Mouse (Mus musculus): ENCODE measurements around the gene Ifit3b.
"Not testable (repeated sequence)": the region's sequence is repeated elsewhere in the genome, so short reads cannot be mapped to it uniquely, and the experiment has no call there.

The Ifit3b gene

DNA sequence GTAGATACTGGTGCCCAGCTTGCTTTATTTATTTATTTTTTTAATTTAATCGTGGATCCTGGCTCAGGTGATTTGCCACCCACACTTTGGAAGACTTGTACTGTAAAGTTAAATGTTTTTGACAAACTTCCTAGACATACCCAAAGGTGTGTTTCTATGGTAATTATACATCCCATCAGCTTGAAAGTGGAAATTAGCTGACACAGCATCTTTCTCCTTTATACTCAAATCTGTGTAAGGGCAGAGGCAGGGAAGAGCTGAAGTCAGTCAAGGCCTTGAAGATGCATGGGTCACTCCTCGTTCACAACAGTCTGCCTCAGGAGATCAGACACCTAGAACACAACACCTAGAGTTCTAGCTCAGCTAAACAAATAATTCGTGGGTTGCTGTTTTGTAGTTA, 2.3 kb downstream of the Ifit3b start:
- not testable (repeated sequence) for DNase-seq (ENCODE audit: low read depth, low spot score)

DNA sequence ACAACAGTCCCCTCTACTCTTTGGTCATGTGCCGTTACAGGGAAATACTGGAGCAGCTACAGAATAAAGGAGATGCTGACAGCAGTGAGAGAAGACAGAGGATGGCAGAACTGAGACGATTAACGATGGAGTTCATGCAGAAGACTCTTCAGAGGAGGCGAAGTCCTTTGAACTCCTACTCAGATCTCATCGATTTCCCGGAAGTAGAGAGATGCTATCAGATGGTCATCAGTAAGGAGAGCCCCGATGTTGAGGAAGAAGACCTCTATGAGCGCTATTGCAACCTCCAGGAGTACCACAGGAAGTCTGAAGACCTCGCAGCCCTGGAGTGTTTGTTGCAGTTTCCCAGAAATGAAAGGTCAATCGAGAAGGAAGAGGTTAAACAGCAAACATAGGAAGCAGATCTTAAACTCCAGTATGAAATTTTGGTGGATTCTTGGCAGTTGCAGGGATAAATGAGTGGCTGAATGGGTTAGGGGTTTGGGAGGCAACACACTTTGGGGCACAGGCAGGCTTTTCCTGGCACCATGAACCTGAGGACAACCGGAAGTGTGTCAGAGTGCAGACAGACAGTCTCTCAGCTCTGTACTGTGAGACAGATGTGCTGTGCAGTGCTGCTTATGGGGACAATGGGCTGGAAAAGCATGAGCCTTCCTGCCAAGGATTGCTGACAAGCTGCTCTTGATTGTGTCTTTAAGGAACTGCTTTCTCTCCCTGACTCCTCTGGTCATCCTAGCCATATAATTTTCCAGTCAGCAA, 4.7 kb downstream of the Ifit3b start:
- DNase-seq (ENCODE audit: low read depth, low spot score) = not testable (repeated sequence)

DNA sequence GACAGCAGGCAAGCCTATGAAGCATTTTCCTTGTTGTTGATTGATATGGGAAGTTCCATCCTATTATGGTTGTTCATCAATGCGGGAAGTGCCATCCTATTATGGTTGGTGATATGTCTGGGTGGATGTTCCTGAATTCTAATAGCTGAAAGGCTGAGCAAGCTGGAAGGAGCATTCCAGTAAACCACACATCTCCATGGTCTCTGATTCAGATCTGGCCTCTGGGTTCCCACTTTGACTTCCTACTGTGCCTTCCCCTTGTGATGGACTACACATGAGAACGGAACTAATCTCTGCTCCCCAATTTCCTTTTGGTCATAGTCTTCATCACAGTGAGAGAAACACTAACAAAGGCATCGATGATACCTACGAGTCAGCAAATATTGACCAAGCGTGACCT, 13.1 kb downstream of the Ifit3b start:
- no peak for DNase-seq (ENCODE audit: low read depth, low spot score)

DNA sequence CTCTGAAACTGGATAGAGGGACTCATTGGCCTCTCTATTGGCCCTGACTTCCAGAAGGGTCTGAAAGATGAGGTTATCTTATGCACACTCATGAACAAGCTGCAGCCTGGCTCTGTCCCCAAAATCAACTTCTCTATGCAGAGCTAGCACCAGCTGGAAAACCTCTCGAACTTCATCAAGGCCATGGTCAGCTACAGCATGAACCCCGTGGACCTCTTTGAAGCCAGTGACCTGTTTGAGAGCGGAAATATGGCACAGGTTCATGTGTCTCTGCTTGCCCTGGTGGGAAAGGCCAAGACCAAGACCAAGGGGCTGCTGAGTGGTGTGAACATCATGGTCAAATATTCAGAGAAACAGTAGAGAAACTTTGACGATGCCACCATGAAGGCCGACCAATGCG, 16.0 kb downstream of the Ifit3b start:
- DNase-seq (ENCODE audit: low read depth, low spot score) = no peak

DNA sequence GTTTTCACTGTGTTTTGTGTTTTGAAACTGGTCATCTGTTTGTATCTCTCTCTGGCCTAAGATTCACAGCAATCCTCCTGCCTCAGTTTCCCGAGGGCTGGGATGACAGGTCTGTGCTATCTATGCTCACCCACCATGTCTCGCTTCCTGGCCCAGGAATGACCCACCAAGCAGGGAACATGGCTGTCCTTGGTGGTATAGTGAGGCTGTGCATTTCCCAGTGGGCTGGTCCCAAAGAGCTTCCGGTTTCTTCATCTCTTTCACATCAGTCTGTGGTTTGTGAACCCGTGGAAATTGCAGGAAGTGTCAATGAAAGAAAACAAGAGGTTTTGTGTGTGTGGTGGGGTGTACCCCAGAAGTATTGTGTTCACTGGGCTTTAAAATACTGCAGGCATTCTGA, 16.9 kb downstream of the Ifit3b start:
- no peak for DNase-seq (ENCODE audit: low read depth, low spot score)

DNA sequence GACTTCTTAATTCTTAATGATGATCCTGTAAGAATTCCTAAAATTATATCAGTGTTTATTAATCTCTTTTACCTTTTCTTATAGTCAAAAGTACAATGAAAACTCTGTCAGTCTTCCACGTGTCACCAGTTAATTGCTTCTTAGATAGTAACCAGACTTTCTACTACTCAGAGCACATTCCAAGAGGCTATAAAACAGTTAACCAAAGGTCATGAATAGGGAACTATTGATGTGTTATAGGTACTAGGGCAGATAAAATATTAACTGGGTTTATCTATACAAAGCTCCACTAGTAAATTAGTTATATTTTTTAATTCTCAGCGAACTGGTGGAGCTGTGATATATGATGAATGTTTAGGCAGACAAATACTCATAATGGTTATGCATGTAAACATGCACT, 19.7 kb downstream of the Ifit3b start:
- DNase-seq (ENCODE audit: low read depth, low spot score) = no peak

DNA sequence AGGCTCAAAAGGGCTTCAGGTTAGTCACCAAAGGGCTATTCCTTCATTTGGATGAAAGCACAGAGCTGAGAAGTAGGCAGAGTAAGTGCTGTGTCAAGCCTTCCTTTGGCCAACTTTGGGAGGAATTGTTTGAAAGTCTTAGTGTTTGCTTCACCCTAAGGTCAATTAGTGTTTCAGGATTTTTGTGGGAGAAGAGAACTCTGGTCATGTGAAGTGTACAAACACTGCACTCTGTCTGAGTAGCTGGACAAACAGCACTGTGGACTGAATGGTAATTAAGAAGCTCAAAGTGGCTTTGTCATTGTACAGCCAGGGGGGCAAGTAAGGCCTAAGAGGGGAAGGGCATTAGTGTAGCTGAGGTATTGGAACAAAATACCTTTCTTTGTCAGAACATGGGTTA, 23.7 kb downstream of the Ifit3b start:
- no peak for DNase-seq (ENCODE audit: low read depth, low spot score)

DNA sequence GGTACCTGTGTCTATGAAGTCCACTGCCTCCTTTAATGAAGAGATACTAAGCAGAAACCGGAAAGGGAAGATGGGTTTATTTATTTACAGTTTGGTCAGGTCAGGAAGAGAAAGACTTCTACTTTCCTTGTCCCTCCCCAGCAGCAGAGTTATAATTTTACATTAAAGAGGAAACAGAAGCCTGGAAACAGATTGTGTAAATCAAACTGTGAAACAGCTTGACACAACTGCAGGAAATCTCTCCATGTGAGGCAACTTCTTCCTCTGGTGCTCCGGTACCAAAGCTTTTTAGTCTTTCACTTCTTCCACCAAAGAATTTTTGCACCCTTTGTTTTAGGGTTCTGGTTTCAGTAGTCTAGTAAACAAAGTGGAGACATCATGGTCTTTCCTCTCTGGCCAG, 25.7 kb downstream of the Ifit3b start:
- DNase-seq (ENCODE audit: low read depth, low spot score) = peak; percentile 7

DNA sequence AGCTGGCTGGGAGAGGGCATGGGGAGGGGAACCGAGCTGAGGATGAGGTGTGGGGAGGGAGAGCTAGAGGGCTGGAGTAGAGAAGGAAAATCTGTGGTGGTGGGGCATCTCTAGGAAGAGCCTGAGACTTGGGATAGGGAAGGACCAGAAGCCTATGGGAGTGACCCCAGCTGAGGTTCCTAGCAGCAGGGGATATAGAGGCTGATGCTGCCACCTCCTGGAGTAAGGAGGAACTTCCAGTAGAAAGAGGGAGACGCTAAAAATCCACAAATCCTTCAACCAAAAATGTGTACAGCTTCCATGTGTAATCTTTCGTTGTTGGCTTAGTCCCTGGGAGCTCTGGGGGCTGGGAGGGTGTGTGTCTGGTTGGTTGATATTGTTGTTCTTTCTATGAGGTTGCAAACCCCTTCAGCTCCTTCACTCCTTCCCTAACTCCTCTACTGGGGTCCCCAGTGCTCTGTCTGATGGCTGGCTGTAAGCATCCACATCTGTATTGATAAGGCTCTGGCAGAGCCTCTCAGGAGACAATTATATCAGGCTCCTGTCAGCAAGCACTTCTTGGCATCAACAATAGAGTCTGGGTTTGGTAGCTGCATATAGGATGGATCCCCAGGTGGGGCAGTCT, 29.3 kb downstream of the Ifit3b start:
- DNase-seq (ENCODE audit: low read depth, low spot score) = peak; percentile 63

DNA sequence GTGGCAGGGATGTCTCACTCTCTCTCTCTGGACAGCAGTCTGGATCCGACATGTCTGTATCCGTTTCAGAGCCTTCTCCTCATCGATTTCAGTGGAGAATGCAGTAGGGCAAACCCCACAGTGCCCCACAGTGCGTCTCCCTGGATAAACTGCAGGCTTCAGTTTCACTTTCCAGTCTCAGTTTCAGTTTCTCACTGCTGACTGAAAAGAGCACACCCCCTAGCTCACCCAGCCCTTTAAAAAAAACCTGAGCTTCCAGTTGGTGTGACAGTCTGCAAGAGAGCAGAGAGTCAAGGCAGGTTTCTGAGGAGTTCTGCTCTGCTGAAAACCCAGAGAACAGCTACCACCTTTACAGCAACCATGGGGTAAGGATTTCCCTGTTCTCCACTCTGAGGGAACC, 32.9 kb downstream of the Ifit3b start, which contains the start of the genes Ifit1bl2 and Ifit1:
Gene Ifit1bl2 (minus strand): TSS at position 121 of the 400 bp plus-strand sequence.
Gene Ifit1 (plus strand): TSS at position 249 of the 400 bp plus-strand sequence.
- DNase-seq (ENCODE audit: low read depth, low spot score) = peak; percentile 21

DNA sequence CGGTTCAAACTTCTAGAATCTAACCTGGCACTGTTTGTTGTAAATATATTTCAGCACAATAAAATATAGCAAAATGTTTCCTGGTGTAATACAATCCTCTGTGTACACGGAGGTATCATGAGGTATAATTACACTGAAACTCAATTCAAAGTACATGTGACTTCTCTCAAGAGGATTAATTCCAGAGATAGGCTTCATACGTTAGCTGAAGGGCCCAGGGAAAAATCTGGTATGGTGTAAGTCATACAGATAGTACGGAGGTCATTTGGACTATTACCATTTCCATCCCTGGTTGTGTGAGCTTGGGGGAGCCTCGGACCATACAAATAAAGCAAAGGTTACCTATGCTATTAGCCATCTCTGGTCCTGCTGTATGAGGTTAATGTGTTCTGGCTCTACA, 34.8 kb downstream of the Ifit3b start:
- no peak for DNase-seq (ENCODE audit: low read depth, low spot score)

DNA sequence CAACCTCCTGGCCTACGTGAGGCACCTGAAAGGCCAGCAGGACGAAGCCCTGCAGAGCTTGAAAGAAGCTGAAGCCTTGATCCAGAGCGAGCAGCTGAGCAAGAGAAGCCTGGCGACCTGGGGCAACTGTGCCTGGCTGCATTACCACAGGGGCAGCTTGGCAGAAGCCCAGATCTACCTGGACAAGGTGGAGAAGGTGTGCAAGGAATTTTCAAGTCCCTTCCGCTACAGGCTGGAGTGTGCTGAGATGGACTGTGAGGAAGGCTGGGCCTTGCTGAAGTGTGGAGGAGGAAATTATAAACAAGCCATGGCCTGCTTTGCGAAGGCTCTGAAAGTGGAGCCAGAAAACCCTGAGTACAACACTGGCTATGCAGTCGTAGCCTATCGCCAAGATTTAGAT, 39.9 kb downstream of the Ifit3b start:
- DNase-seq (ENCODE audit: low read depth, low spot score) = not testable (repeated sequence)

DNA sequence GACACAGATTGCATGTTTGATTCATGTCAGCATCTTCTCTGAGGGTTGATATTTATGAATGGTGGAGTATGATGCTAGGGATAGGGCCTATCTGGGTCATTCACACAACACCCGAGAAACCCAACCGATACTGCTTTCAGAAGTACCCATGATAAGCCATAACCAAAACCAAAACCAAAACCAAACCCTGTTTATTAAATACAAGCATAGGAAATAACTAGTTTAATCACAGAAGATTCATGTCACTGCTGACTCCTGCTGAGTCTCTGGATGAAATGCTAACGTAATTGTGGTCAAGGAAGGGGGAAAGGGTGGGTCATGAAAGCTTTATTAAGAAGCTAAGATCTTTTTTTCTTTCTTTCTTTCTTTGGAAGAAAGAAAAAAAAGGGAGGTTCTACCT, 42.5 kb downstream of the Ifit3b start:
- DNase-seq (ENCODE audit: low read depth, low spot score) = no peak

DNA sequence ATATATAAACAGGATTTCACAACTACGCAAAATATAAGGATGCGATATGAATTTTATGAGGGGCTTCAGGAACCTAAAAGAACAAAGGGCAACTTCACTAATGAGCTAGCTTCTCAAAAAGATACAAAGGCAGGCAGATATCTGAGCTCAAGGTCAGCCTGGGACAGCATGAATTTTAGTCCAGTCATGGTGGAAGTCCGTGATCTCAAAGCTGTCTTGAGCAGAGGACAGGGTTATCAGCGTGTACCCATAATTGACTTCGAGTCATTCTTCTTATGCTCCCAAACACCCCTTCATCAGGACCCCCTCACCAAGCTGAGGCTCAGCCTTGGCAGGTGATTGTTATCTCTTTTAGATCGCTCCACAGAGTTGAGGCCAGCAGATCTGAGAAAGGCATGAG, 43.2 kb downstream of the Ifit3b start:
- no peak for DNase-seq (ENCODE audit: low read depth, low spot score)

DNA sequence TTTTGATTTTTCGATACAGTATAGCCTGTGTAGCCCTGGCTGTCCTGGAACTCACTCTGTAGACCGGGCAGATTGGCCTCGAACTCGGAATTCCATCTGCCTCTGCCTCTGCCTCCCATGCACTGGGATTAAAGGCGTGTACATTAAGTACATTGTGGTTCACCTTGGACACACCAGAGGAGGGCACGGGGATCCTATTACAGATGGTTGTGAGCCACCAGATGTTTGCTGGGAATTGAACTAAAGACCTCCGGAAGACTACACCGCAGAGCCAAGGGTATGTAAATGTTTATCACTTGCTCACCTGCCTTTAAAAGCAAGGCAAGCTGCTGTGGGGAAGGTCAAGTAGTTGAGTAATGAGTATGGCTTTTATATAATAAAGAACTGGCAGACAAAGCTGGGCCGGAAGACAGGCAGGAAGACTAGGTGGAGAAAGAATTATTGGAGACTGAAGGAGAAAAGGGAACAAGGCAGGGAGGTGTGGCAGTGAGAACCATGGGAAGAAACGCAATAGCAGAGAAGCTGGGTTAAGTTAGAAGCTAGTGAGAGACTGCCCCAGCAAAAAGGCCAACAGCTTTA, 47.5 kb downstream of the Ifit3b start:
- DNase-seq (ENCODE audit: low read depth, low spot score) = no peak

DNA sequence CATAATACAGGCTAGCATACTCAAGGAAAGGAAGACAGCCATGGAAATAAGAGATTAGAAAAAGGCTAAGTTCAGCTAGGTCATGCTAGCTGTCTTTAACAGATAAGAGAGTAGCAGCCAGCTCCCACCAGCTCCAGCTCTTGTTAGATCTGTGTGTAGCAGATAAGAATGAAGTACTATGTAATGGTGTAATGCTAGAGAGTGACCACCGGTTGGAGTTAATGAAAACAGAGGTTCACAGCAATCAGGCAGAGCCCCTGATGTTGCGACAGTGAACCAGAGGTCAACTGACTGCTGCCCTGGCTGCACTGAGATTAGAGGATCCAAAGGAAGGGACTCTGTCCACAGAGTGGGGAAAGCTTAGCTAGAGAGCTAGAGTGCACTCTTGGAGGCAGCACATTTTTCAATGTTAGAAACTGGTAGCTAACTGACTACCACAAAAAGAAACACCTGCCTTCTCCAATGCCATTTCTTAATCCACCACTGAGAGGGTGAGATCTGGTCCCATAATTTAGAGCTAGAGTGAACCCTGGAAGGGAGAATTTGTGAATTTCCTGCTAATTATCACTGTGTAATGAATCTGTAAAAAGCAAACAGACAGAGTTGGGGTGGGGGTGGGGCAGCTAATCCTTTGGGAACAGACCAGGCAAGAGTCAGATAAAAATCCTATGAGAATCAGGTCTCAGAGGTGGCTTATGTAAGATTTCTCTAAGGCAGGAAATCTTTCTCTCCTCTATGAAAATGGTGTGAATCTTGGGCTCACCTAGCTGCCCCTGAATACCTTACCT, 48.9 kb downstream of the Ifit3b start:
- no peak for DNase-seq (ENCODE audit: low read depth, low spot score)

DNA sequence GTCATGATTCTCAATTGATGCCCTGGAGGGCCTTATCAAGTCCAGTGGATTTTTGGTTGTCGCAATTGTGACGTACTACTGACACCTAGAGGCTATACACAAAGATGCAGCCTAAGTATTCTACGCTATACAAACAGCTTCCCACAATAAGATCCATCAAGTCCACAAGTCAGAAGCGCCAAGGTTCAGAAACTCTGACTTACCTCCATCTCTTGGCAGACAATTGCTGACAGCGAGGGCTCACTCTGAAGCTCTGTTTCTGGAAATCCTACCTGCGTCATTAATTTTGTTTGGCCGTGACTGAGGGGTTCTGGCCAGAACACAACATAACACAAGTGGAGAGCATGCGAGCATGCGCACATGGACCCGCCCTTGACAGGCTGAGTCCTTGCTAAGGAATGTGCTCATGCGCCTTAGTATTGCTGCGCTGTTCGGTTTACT, 54.3 kb downstream of the Ifit3b start:
- DNase-seq (ENCODE audit: low read depth, low spot score) = peak; percentile 93

DNA sequence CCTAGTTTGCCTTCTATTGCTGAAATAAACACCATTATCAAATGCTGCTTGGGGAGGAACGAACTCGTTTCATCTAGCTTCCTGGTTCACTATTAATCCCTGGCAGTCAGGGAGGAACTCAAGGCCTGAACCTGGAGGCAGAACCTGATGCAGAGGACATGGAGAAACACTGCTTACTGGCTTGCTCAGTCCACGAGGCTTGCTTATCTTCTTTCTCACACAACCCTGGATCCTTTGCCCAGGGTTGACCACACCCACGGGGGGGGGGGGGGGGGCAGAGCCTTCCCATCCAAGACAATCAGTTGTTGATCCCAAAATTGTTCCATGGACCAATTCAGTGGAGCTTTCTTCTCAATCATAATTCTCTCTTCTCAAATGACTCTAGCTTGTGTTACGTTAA, 55.0 kb downstream of the Ifit3b start:
- DNase-seq (ENCODE audit: low read depth, low spot score) = no peak

All from brain, adult 2 months (tissue).